Mouse (Mus musculus): ENCODE measurements around the gene Fos.

DNA sequence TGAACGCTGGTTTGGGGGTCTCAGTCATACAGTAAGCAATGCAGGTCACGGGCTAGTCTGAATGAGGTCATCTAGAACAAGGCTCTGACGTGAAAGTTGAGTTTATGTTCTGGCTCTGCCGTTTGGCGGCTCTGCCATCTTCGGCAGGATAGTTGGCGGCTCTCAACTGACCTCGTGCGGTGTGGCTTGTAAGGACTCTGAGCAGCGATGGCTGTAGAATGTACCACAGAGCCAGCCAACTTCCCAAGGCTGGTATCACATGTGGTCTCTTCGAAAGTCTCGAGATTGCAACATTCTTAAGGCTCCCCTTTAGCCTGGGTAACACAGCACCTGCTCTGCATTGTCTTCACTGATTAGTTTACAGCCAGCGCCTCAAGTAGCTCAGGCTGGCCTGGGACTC lies 43.6 kb downstream of the Fos start:
- no peak for TF ChIP-seq CTCF (IDR thresholded peaks at IDR 0.05; ENCODE audit: borderline replicate concordance, extremely low read depth, insufficient read depth, insufficient read length)
- TF ChIP-seq POLR2A (IDR thresholded peaks at IDR 0.05; ENCODE audit: borderline replicate concordance, extremely low read depth, insufficient read depth, insufficient read length, poor library complexity, severe bottlenecking), result no peak
